Mouse (Mus musculus) kidney, embryonic 15.5 days (tissue): ENCODE results near the gene Gsta2. TPM values are rescaled to one million over a fixed set of nuclear protein-coding genes. Genes with fewer than 3 reads are reported as not detected.
"Not testable (repeated sequence)": the region's sequence is repeated elsewhere in the genome, so short reads cannot be mapped to it uniquely, and the experiment has no call there.

Source experiments
- ATAC-seq: fragments of 200-750 bp; cut with Nextera tagmentation; replicated peaks from 2 replicates; pipeline ENCODE4 v1.8.0; 2017; ENCODE audit warnings: moderate TSS enrichment; ENCODE audit not compliant: low FRiP score
- H3K27ac ChIP-seq: fragments of 300-500 bp; sonication (generic); 2 replicates; pipeline ENCODE4 v1.5.1; 2015; ENCODE audit warnings: mild to moderate bottlenecking, inconsistent platforms
- H3K27me3 ChIP-seq: fragments of 300-500 bp; sonication (generic); 2 replicates; pipeline ENCODE4 v1.6.1; 2015; ENCODE audit warnings: inconsistent platforms
- H3K36me3 ChIP-seq: fragments of 300-500 bp; sonication (generic); 2 replicates; pipeline ENCODE4 v1.6.1; 2015; ENCODE audit warnings: inconsistent platforms
- H3K4me1 ChIP-seq: fragments of 300-500 bp; sonication (generic); 2 replicates; pipeline ENCODE4 v1.6.1; 2015; ENCODE audit warnings: inconsistent platforms
- H3K4me2 ChIP-seq: fragments of 300-500 bp; sonication (generic); 2 replicates; pipeline ENCODE4 v1.6.1; 2015; ENCODE audit warnings: moderate library complexity, mild to moderate bottlenecking, inconsistent platforms
- H3K4me3 ChIP-seq: fragments of 300-500 bp; sonication (generic); replicated peaks from 2 replicates; pipeline ENCODE4 v1.5.1; 2015; ENCODE audit warnings: mild to moderate bottlenecking, inconsistent platforms
- H3K9ac ChIP-seq: fragments of 300-500 bp; sonication (generic); 2 replicates; pipeline ENCODE4 v1.6.1; 2015; ENCODE audit warnings: mild to moderate bottlenecking, inconsistent platforms
- H3K9me3 ChIP-seq: fragments of 300-500 bp; sonication (generic); replicated peaks from 2 replicates; pipeline ENCODE4 v1.6.1; 2016; ENCODE audit warnings: inconsistent platforms
- WGBS: fragments of 180-500 bp; shearing (Covaris S2); methylation state at CpG from one replicate; pipeline ENCODE4 v1.1.7; 2015; ENCODE audit warnings: mixed read lengths; 5-methylcytosine and 5-hydroxymethylcytosine counted together
- polyA plus RNA-seq: library from polyadenylated mRNA; unstranded; fragments of >200 nt; fragmentation: Nextera tagmentation; extraction: Ambion mirVana; gene quantifications from 2 replicates; pipeline ENCODE4 v1.2.1, GENCODE M21; 2015

The Gsta2 gene
- polyA plus RNA-seq, 1 experiment from 2014 or later, result 41.3 TPM

DNA sequence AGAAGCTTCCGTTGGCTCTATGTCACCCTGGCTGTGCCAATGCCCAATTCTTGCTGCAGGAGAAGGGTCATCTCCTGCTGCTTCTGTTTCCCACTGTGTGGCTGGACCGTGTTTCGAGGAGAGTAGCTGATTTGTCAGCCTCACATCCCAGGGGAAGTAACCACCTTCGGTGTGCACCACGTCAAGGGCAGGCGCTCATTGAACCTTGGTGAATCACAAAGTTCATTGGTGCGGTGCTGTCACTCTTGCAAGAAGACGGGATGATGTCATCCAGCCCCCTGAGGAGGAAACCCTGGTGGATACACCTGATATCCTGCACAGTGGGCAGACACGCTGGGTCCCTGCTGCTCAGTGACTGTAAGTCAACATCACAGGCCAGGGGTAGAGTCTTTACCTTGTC lies 12.5 kb downstream of the Gsta2 start:
- H3K27ac ChIP-seq, H3K4me1 ChIP-seq, H3K36me3 ChIP-seq, H3K4me3 ChIP-seq, H3K4me2 ChIP-seq, H3K27me3 ChIP-seq, H3K9me3 ChIP-seq, H3K9ac ChIP-seq: not testable (repeated sequence)
- 79% methylated on average over 9 of the region's 9 CpGs for WGBS
- 0 out of 2 replicates have a peak, but pooled peaks have one; percentile 30 for ATAC-seq

DNA sequence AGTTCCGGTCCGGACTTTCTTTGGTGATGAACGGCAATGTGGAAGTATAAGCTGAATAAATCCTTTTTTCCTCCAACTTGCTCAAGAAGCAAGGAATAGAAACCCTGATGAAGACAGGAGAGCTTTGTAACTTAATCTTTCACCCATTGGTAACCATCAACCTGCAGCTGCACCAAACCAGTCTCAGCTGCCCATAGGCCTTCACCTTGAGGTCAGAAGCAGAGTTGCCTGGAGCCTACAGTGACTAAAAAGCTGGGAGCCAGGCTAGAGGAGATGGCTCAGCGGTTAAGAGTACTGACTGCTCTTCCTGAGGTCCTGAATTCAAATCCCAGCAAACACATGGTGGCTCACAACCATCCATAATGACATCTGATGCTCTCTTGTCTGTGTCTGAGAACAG lies 13.1 kb downstream of the Gsta2 start:
- H3K27me3 ChIP-seq, H3K9me3 ChIP-seq, H3K4me2 ChIP-seq, H3K9ac ChIP-seq, H3K36me3 ChIP-seq, H3K4me3 ChIP-seq, H3K4me1 ChIP-seq, H3K27ac ChIP-seq: not testable (repeated sequence)
- ATAC-seq, result 0 out of 2 replicates have a peak, but pooled peaks have one; percentile 64
- 85% methylated on average over 4 of the region's 4 CpGs for WGBS

DNA sequence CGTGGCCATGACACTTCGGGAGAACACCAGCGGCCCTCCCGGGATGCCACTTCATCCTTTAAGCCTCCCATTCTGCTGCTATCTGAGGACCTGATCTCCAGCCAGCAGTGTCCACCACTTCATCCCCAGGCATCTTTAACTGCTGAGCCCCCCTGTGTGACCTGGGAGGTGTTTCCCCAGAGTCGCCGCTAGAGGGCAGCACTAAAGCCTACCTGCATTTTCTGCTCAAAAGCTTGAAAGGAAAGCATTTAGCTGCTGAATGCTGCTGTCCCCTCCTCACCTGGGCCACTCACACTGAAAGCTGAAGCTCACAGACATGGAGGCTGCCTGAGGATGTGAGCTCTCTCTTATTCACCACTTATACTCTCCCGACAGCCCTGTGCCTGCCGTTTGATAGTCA lies 15.3 kb downstream of the Gsta2 start:
- not testable (repeated sequence) for H3K4me1 ChIP-seq, H3K4me3 ChIP-seq, H3K36me3 ChIP-seq, H3K27ac ChIP-seq, H3K4me2 ChIP-seq, H3K27me3 ChIP-seq, H3K9ac ChIP-seq, H3K9me3 ChIP-seq
- ATAC-seq, result 0 out of 2 replicates have a peak, but pooled peaks have one; percentile 31
- WGBS, result 18% methylated on average over 8 of the region's 8 CpGs

DNA sequence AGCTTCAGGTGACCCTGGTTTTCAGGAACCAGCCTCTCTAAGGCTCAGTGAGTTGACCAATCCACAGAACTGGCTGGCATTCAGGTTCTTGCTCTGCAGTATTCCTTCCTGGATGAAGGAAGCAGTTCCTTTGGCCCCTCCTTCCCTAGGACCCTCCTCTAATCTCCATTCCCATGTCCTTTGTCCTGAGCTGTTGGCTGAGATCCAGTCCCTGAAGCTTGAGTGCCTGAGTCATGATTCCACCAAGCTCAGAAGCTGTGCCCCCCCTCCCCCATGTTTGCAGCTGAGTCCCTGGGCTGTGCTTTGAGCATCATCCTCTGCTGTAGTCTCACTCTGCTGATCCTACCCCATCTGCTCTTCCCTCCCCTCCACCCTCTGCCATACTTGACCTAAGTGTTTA lies 18.5 kb downstream of the Gsta2 start:
- H3K27me3 ChIP-seq, H3K9me3 ChIP-seq, H3K27ac ChIP-seq, H3K4me3 ChIP-seq, H3K4me1 ChIP-seq, H3K9ac ChIP-seq, H3K36me3 ChIP-seq, H3K4me2 ChIP-seq: not testable (repeated sequence)
- 0 out of 2 replicates have a peak, but pooled peaks have one; percentile 33 for ATAC-seq

DNA sequence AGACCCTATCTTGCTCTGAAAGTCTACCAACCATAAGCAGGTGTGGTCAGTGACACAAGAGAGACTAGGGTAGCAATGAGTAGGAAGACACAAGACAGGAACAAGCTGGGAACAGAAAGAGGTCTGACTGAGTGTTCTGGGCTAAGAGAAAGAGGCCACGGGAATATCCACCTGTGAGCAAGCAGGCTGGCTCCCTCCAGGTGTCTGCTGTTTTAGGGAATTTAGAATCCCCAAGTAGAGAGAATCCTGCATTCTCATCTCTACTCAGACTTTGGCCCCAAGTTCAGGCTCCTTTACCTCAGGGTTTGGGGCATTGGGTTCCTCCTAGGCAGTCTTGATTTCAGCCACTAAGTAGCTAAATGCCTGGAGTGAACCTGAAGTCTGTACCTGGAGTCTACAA lies 28.3 kb downstream of the Gsta2 start, which contains the start of gene Omt2b:
Gene Omt2b, plus strand, starts transcription at position 301 of the 400 bp plus-strand sequence.
- not testable (repeated sequence) for H3K4me2 ChIP-seq, ATAC-seq, H3K36me3 ChIP-seq, H3K9me3 ChIP-seq, H3K4me1 ChIP-seq, H3K4me3 ChIP-seq, H3K9ac ChIP-seq, H3K27me3 ChIP-seq, H3K27ac ChIP-seq
- 76% methylated on average over 1 of the region's 1 CpGs for WGBS

DNA sequence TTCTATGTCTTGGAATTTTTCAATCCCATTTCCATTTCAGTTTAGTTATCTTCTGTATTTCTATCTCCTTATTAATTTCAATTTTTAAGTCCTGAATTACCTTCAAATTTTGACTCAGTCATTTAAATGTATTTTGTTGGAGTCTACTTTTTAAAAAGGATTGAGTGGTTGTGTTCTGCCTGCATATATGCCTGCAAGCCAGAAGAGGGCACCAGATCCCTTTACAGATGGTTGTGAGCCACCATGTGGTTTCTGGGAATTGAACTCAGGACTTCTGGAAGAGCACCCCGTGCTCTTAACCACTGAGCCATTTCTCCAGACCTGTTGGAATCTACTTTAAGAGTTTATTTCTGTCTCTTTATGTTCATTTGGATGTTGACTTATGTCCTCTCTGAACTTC lies 36.1 kb downstream of the Gsta2 start:
- Histone ChIP-seq H3K27ac (no peak overlapping the region), H3K4me1 (no peaks in the 10 kb centered on the region), H3K4me3 (no peak overlapping the region), H3K36me3 (no peaks in the 10 kb centered on the region), H3K4me2 (no peak overlapping the region), H3K9me3 (no peaks in the 10 kb centered on the region), H3K27me3 (no peaks in the 10 kb centered on the region), H3K9ac (no peak overlapping the region)
- WGBS, result 21% methylated on average over 1 of the region's 1 CpGs
- no peak for ATAC-seq

GRCm38 (mm10) chr9:78314696-78315095 lies 40.9 kb downstream of the Gsta2 start, which contains the start of gene Omt2a:
Gene Omt2a, minus strand, starts transcription at chr9:78314796.
- Histone ChIP-seq H3K36me3 (no peaks in the 10 kb centered on the region), H3K4me1 (no peaks in the 10 kb centered on the region), H3K9ac (no peak within 1 kb of the TSS), H3K27me3 (no peaks in the 10 kb centered on the region), H3K27ac (no peak within 1 kb of the TSS), H3K4me3 (no peak within 1 kb of the TSS), H3K4me2 (no peak within 1 kb of the TSS), H3K9me3 (no peaks in the 10 kb centered on the region)
- 84% methylated on average over 2 of the region's 2 CpGs for WGBS
- ATAC-seq, result no peak

DNA sequence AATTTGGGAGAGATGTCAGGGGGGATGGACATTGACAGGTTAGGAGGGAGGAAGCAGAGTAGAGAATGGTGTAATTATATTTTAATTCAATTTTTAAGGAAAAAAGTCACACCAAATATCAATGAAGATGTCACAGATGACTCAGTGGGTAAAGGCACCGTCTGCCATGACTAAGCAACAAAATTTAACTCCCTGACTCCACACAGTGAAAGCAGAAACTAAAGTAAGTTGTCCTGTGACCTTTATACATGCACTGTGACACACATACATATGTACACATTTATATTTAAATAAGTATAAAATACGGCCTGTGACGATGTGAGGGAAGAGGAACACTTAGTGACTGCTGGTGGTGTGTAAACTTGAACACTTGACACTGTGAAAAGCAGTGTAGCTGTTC lies 47.5 kb downstream of the Gsta2 start:
- not testable (repeated sequence) for H3K27ac ChIP-seq, H3K36me3 ChIP-seq, H3K4me2 ChIP-seq, H3K9me3 ChIP-seq, ATAC-seq, H3K27me3 ChIP-seq, H3K4me3 ChIP-seq, H3K9ac ChIP-seq, H3K4me1 ChIP-seq
- WGBS, result 87% methylated on average over 3 of the region's 3 CpGs

- WGBS, result 52% methylated on average over 1 of the region's 1 CpGs
- not testable (repeated sequence) for H3K27ac ChIP-seq, H3K36me3 ChIP-seq, H3K4me2 ChIP-seq, H3K9ac ChIP-seq, H3K27me3 ChIP-seq, H3K4me1 ChIP-seq, H3K4me3 ChIP-seq, ATAC-seq, H3K9me3 ChIP-seq
These were observed 56.4 kb downstream of the Gsta2 start for GRCm38 (mm10) chr9:78299143-78299542.

- H3K4me2 ChIP-seq, result no peak overlapping the region
- H3K9me3 ChIP-seq, result no peaks in the 10 kb centered on the region
- H3K27me3 ChIP-seq, result no peaks in the 10 kb centered on the region
- H3K9ac ChIP-seq, result no peak overlapping the region
- no peak overlapping the region for H3K27ac ChIP-seq
- no peaks in the 10 kb centered on the region for H3K36me3 ChIP-seq
- ATAC-seq, result no peak
- no peak overlapping the region for H3K4me3 ChIP-seq
- H3K4me1 ChIP-seq, result no peaks in the 10 kb centered on the region
- WGBS, result 86% methylated on average over 1 of the region's 1 CpGs
These were observed 57.4 kb downstream of the Gsta2 start for GRCm38 (mm10) chr9:78298232-78298631.

DNA sequence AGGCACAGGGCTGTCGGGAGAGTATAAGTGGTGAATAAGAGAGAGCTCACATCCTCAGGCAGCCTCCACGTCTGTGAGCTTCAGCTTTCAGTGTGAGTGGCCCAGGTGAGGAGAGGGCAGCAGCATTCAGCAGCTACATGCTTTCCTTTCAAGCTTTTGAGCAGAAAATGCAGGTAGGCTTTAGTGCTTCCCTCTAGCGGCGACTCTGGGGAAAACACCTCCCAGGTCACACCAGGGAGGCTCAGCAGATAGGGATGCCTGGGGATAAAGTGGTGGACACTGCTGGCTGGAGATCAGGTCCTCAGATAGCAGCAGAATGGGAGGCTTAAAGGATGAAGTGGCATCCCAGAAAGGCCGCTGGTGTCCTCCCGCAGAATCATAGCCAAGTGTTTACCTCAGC lies 59.5 kb downstream of the Gsta2 start:
- H3K4me2 ChIP-seq, H3K9me3 ChIP-seq, H3K36me3 ChIP-seq, H3K4me3 ChIP-seq, H3K9ac ChIP-seq, H3K27ac ChIP-seq, H3K4me1 ChIP-seq, H3K27me3 ChIP-seq, ATAC-seq: not testable (repeated sequence)
- 14% methylated on average over 6 of the region's 6 CpGs for WGBS

DNA sequence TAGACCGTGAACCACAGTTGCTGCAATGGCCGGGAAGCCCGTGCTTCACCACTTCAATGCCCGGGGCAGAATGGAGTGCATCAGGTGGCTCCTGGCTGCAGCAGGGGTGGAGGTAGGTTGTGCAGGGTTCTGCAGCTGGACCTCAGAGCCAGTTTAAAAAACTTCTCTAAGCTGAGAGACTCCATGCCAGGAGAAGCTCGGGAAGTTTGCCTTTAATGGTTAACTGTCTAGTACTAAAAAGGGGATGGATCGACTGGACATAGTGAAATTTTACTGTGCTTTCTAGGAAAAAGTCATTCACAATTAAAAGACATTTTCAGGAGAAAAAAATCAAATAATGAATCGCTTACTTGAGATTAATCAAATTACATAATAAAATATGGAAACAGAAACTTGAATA lies 60.8 kb downstream of the Gsta2 start:
- H3K4me3 ChIP-seq, H3K27me3 ChIP-seq, H3K9me3 ChIP-seq, H3K36me3 ChIP-seq, H3K4me1 ChIP-seq, H3K4me2 ChIP-seq, H3K9ac ChIP-seq, H3K27ac ChIP-seq: not testable (repeated sequence)
- peak; percentile 38; the same call in 1 of the 2 replicates for ATAC-seq
- 68% methylated on average over 7 of the region's 7 CpGs for WGBS

GRCm38 (mm10) chr9:78293683-78294082 lies 61.9 kb downstream of the Gsta2 start:
- H3K27ac ChIP-seq, H3K9ac ChIP-seq, H3K27me3 ChIP-seq, H3K9me3 ChIP-seq, H3K36me3 ChIP-seq, H3K4me3 ChIP-seq, H3K4me2 ChIP-seq, H3K4me1 ChIP-seq: not testable (repeated sequence)
- peak; percentile 75; the same call in 1 of the 2 replicates for ATAC-seq
- 77% methylated on average over 1 of the region's 1 CpGs for WGBS
